Mouse (Mus musculus) myocyte (in vitro differentiated cells): Measurements from ENCODE around the gene Fermt2. TPM values are rescaled to one million over a fixed set of nuclear protein-coding genes. Genes with fewer than 3 reads are reported as not detected.

ENCODE experiments used
- H3K27me3 ChIP-seq: one replicate; pipeline ENCODE4 v1.6.1; 2011; ENCODE audit not compliant: control insufficient read depth, insufficient read depth, insufficient read length
- H3K36me3 ChIP-seq: one replicate; pipeline ENCODE4 v1.6.1; 2011; ENCODE audit not compliant: control insufficient read depth, insufficient read depth
- H3K4me2 ChIP-seq: one replicate; pipeline ENCODE4 v1.6.1; 2011; ENCODE audit warnings: low read depth, control low read depth
- H3K4me3 ChIP-seq: one replicate; pipeline ENCODE4 v1.5.1; 2011; ENCODE audit warnings: mild to moderate bottlenecking, control low read depth, moderate library complexity
- H3K79me2 ChIP-seq: one replicate; pipeline ENCODE4 v1.6.1; 2011; ENCODE audit not compliant: control insufficient read depth, insufficient read depth
- H3ac ChIP-seq: one replicate; pipeline ENCODE4 v1.6.1; 2011; ENCODE audit not compliant: control insufficient read depth, insufficient read length
- CEBPB ChIP-seq: IDR thresholded peaks from 2 replicates; pipeline ENCODE4 v1.6.1; 2011; ENCODE audit warnings: mild to moderate bottlenecking, moderate library complexity; ENCODE audit not compliant: poor library complexity, insufficient read depth, severe bottlenecking
- E2F4 ChIP-seq: IDR thresholded peaks from one replicate; pipeline ENCODE4 v1.6.1; 2011; ENCODE audit warnings: mild to moderate bottlenecking, control low read depth, moderate library complexity; ENCODE audit not compliant: insufficient read depth
- MAX ChIP-seq: IDR thresholded peaks from one replicate; pipeline ENCODE4 v1.6.1; 2011; ENCODE audit warnings: low read depth, mild to moderate bottlenecking, control low read depth
- MYOD1 ChIP-seq, 3 experiments: IDR thresholded peaks; one replicate each; pipeline ENCODE4 v1.6.1; 2011; ENCODE audit warnings: control low read depth in 2 of 3, low read depth in 2 of 3, mild to moderate bottlenecking in 2 of 3, moderate library complexity in 1 of 3; ENCODE audit not compliant: insufficient read length in 2 of 3, control insufficient read depth in 1 of 3
- MYOG ChIP-seq, 3 experiments: IDR thresholded peaks; one replicate each; pipeline ENCODE4 v1.6.1; 2011; ENCODE audit warnings: control low read depth in 2 of 3, low read depth in 2 of 3, mild to moderate bottlenecking in 2 of 3; ENCODE audit not compliant: insufficient read length in 2 of 3, control insufficient read depth in 1 of 3, insufficient read depth in 1 of 3
- POLR2A ChIP-seq: IDR thresholded peaks from one replicate; pipeline ENCODE4 v1.6.1; 2011; ENCODE audit warnings: low read depth, mild to moderate bottlenecking, control low read depth, moderate library complexity; ENCODE audit not compliant: insufficient read length
- POLR2AphosphoS2 ChIP-seq: IDR thresholded peaks from one replicate; pipeline ENCODE4 v1.6.1; 2011; ENCODE audit warnings: low read depth, control low read depth; ENCODE audit not compliant: insufficient read length
- REST ChIP-seq: IDR thresholded peaks from one replicate; pipeline ENCODE4 v1.6.1; 2011; ENCODE audit warnings: mild to moderate bottlenecking, control low read depth, moderate library complexity; ENCODE audit not compliant: insufficient read depth, insufficient read length
- SRF ChIP-seq: IDR thresholded peaks from one replicate; pipeline ENCODE4 v1.6.1; 2011; ENCODE audit warnings: low read depth; ENCODE audit not compliant: control insufficient read depth, insufficient read length
- TCF12 ChIP-seq: IDR thresholded peaks from one replicate; pipeline ENCODE4 v1.6.1; 2011; ENCODE audit warnings: mild to moderate bottlenecking, control low read depth; ENCODE audit not compliant: poor library complexity, insufficient read depth, severe bottlenecking
- TCF3 ChIP-seq: IDR thresholded peaks from one replicate; pipeline ENCODE4 v1.6.1; 2011; ENCODE audit warnings: low read depth, control low read depth; ENCODE audit not compliant: insufficient read length
- USF1 ChIP-seq: IDR thresholded peaks from one replicate; pipeline ENCODE4 v1.6.1; 2011; ENCODE audit warnings: low read depth, mild to moderate bottlenecking, control low read depth, moderate library complexity
- polyA plus RNA-seq: library from polyadenylated mRNA; unstranded; fragments of >200 nt; fragmentation: generic; extraction: Trizol; gene quantifications from one replicate; pipeline ENCODE4 v1.2.1, GENCODE M21; 2012; ENCODE audit warnings: missing spikeins

Fermt2 gene
- polyA plus RNA-seq, 1 experiment, result 37.9 TPM

- H3K4me2 ChIP-seq, result no peak overlapping the region
- H3ac ChIP-seq, result no peak overlapping the region
- H3K27me3 ChIP-seq, result no peaks in the 10 kb centered on the region
- no peaks in the 10 kb centered on the region for H3K36me3 ChIP-seq
- no peak overlapping the region for H3K4me3 ChIP-seq
- TF ChIP-seq USF1, result no peak
- TF ChIP-seq MYOD1 (IDR thresholded peaks at IDR 0.05; ENCODE audit: control insufficient read depth in 1 of 3, insufficient read length in 2 of 3, low read depth in 2 of 3), result peak in 1 of 3 experiments; percentile 35
- no peaks in the 10 kb centered on the region for H3K79me2 ChIP-seq
These were observed 77.8 kb downstream of the Fermt2 start for GRCm38 (mm10) chr14:45452148-45452547.

DNA sequence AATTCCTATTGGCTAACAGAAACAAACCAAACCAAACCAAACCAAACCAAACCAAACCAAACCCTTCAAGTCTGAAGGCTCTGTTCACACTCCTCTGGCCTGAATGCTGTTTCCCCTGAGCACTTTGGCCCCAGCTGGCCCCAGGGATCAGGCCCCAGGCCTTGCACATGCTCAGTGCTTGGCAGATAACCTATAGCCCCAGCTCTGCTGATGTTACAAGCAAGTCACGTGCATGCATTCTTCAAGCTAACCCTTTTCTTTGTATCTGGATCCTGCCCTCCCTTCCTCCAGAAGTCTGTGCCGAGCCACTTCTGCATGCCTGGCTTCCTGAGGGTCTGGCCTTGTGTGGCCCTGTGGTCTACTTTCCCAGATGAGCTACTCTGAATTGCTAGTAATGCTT is 78.8 kb downstream of the Fermt2 start:
- Histone ChIP-seq H3K4me2 (no peak overlapping the region), H3K79me2 (no peaks in the 10 kb centered on the region), H3K4me3 (no peak overlapping the region), H3K27me3 (no peaks in the 10 kb centered on the region), H3ac (no peak overlapping the region), H3K36me3 (no peaks in the 10 kb centered on the region)
- TF ChIP-seq SRF (no peak), E2F4 (no peak), MYOD1 (IDR thresholded peaks at IDR 0.05; ENCODE audit: control insufficient read depth in 1 of 3, insufficient read length in 2 of 3, low read depth in 2 of 3) (no peak), MYOG (IDR thresholded peaks at IDR 0.05; ENCODE audit: control insufficient read depth in 1 of 3, insufficient read depth in 1 of 3, insufficient read length in 2 of 3, low read depth in 2 of 3) (no peak), POLR2A (no peak), TCF12 (no peak), USF1 (no peak), TCF3 (no peak), REST (no peak), CEBPB (no peak), MAX (no peak), POLR2AphosphoS2 (no peak)

- TF ChIP-seq USF1 (no peak), MYOD1 (IDR thresholded peaks at IDR 0.05; ENCODE audit: control insufficient read depth in 1 of 3, insufficient read length in 2 of 3, low read depth in 2 of 3) (peak in 2 of 3 experiments; percentile 29 to 47)
- Histone ChIP-seq H3K27me3 (no peaks in the 10 kb centered on the region), H3ac (no peak overlapping the region), H3K79me2 (no peaks in the 10 kb centered on the region), H3K4me2 (no peak overlapping the region), H3K36me3 (no peaks in the 10 kb centered on the region), H3K4me3 (no peak overlapping the region)
These were observed 83.1 kb downstream of the Fermt2 start for GRCm38 (mm10) chr14:45446777-45447176.

DNA sequence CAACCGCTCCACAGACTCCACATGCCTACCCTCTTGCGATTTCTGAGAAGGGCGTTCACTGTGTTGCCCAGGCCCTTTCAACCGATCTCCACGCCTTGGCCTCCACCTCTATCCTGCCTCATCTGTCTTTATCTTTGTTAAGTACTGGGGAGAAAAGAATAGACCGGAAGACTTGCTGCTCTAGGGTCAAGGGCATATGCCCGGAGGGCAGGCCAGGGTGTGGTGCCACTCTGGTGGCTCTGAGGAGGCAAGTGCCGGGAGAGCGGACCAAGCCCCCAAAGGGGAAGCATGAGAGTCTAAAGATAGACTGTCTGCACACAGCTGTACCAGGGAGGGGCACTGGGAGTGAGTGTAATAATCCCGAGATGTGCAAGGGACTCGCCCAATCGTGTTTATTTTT is 84.5 kb downstream of the Fermt2 start:
- Histone ChIP-seq H3K4me2 (no peak overlapping the region), H3K79me2 (no peaks in the 10 kb centered on the region), H3ac (no peak overlapping the region), H3K36me3 (no peaks in the 10 kb centered on the region), H3K4me3 (no peak overlapping the region), H3K27me3 (no peaks in the 10 kb centered on the region)
- TF ChIP-seq TCF3 (no peak), CEBPB (no peak), MYOG (IDR thresholded peaks at IDR 0.05; ENCODE audit: control insufficient read depth in 1 of 3, insufficient read depth in 1 of 3, insufficient read length in 2 of 3, low read depth in 2 of 3) (peak in 2 of 3 experiments; percentile 45 to 64), POLR2A (no peak), MAX (no peak), REST (no peak), SRF (no peak), MYOD1 (IDR thresholded peaks at IDR 0.05; ENCODE audit: control insufficient read depth in 1 of 3, insufficient read length in 2 of 3, low read depth in 2 of 3) (peak in 1 of 3 experiments; percentile 30), E2F4 (no peak)

GRCm38 (mm10) chr14:45444870-45445269 is 85.0 kb downstream of the Fermt2 start:
- H3K4me3 ChIP-seq, result no peak overlapping the region
- no peaks in the 10 kb centered on the region for H3K27me3 ChIP-seq
- TF ChIP-seq TCF3 (no peak), USF1 (no peak), SRF (no peak), MYOD1 (IDR thresholded peaks at IDR 0.05; ENCODE audit: control insufficient read depth in 1 of 3, insufficient read length in 2 of 3, low read depth in 2 of 3) (no peak)
- no peak overlapping the region for H3K4me2 ChIP-seq
- no peak overlapping the region for H3ac ChIP-seq
- H3K79me2 ChIP-seq, result no peaks in the 10 kb centered on the region
- H3K36me3 ChIP-seq, result no peaks in the 10 kb centered on the region

DNA sequence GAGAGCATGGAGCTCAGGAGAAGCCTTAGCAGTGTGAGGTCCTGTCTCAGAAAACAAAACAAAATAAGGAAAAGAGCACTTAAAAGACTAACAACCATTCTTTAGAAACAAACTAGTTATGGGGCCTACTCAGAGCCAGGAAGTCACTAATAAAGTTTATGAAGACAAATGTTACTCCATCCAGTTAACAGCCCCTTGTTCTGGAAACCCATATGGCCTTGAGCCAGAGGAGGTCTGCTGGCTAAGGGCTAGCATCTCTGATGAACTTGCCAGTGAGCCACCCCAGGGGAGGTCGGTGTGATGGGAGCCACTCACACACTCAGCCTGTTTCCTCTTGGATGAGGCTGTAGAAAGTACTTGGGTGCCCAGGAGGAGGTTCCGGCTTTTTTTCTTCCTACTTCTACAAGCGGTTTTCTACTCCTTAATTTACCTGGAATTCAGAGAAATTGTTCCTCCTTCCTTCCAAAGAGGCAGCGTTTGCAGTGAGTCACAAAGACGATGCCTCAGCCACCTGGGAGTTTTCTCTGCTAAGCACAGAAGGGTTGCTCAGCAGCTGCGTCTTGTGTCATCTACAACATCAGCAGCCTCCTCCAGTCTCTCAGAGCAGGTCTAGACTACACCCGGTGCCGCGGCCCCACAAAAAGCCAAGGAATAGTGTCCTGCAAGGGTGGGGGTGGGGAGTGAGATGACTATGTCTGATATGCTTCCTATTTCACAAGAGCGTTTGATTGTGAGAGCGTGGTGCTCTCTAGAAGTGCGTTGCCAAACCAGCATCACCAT is 86.9 kb downstream of the Fermt2 start:
- no peak overlapping the region for H3ac ChIP-seq
- no peaks in the 10 kb centered on the region for H3K36me3 ChIP-seq
- TF ChIP-seq REST, result no peak
- TF ChIP-seq MYOG (IDR thresholded peaks at IDR 0.05; ENCODE audit: control insufficient read depth in 1 of 3, insufficient read depth in 1 of 3, insufficient read length in 2 of 3, low read depth in 2 of 3), result no peak
- TF ChIP-seq MAX, result no peak
- TF ChIP-seq POLR2AphosphoS2, result no peak

More for the DNA sequence above, 86.9 kb downstream of the Fermt2 start:
- Histone ChIP-seq H3K4me3 (no peak overlapping the region), H3K27me3 (no peaks in the 10 kb centered on the region), H3K79me2 (no peaks in the 10 kb centered on the region), H3K4me2 (no peak overlapping the region)
